Mouse (Mus musculus) central nervous system, embryonic 11.5 days (tissue): ENCODE data around the gene Ttll2. TPM values are rescaled to one million over a fixed set of nuclear protein-coding genes. Genes with fewer than 3 reads are reported as not detected.

Experiments
- polyA plus RNA-seq: library from polyadenylated mRNA; depleted of rRNA; stranded (reverse); fragments of >200 nt; gene quantifications from 2 replicates; pipeline ENCODE4 v1.2.3, GENCODE M21; 2012; rRNA removed

The Ttll2 gene
- not detected in 2 replicates for polyA plus RNA-seq

DNA sequence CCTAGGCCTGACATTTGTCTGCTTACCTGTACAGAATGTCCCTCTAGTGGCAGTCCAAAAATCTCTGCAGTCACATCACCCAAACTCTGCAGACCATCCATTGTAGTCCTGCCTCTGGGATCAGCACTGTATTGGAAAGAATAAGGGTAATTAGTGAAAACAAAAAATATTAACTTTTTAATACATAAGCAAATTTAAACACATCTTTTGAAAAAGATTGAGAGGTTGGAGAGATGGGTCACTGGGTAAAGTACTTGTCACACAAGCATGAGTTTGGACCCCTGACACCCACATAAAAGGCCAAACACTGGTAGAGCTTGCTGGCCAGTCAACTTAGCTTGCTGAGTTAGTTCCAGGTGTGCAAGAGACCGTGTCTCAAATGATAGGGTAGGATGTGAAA lies at the start of gene Ttll2:
Ttll2 (minus strand) TSS at position 101 of the 400 bp plus-strand sequence.

DNA sequence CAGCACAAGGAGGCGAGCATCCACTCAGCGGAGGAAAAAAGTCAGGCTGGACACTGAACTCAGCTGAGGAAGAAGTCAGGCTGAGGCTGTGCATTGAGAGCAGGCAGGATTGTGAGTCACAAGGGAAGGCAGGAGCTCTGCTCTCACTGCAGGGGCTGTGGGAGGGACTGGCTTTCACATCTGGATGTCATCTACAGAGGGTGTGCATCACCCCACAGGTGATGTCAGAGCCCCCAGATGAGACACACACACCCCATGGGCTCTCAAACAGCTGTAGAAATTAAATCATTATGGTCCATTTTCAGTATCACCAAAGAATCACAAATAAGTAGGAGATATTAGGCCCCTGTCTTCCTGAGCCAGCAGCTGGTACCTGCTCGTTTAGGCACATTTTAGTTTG lies 32.9 kb upstream of the Ttll2 start, which contains the start of gene Unc93a2:
Unc93a2 (minus strand) TSS at position 101 of the 400 bp plus-strand sequence.

DNA sequence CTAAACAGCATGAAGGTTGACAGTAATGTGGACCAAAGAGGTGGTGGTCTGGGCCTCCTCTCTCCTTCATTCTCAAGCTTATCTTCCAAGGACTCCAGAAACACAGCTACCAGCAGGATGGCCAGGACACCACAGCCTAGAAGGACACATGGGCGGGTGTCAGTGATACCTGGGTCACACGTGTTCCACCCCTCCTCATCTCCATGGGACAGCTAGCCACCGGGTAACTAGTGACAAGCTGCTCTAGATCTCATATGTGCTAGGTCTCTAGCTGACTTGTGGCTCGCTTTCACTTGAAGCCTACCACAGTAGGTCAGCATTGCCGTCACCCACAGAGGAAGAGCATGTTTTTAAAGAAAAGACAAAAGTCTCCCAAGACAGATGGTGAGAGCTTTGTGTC lies 19.4 kb upstream of the Ttll2 start, which contains the start of gene Gm49630:
Gm49630 (minus strand) TSS at position 101 of the 400 bp plus-strand sequence.

DNA sequence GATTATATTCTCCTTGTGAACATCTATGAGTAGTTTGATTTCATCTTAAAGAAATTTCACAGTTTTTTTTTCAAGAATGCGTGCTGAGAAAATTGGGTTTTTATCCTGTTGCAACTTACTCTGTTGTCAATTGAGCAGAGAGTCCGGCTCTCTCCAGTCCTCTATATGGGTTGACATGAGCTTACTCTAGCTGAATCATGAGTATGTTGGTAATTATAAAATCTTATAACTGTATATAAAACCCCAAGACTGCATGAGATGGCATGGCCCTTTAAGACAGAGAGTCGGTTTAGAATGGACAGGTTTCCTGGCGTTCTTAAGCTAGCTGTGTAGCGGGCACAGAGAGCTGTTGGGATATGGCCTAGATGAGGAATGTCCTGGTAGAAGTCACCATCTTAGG lies 28.1 kb downstream of the Ttll2 start, which contains the start of gene Tcp10a:
Tcp10a (plus strand) TSS at position 301 of the 400 bp plus-strand sequence.

Other genes with a start within 250 kb of the Ttll2 start
- 20.1 and 28.0 TPM in 2 replicates for gene Rps6ka2, start 182.6 kb downstream of the Ttll2 start, polyA plus RNA-seq
- gene Tcp10a, start 28.1 kb downstream of the Ttll2 start, polyA plus RNA-seq = 0.05 TPM in 1 of 2 replicates, not detected in the other
- gene Gm49630, start 19.3 kb upstream of the Ttll2 start, polyA plus RNA-seq = not detected in 2 replicates
- 0.02 TPM in 1 of 2 replicates, not detected in the other for gene Unc93a2, start 32.8 kb upstream of the Ttll2 start, polyA plus RNA-seq